Mouse (Mus musculus) adrenal gland, postnatal 14 days (tissue): Measurements from ENCODE around the gene Cpsf2. TPM values are rescaled to one million over a fixed set of nuclear protein-coding genes. Genes with fewer than 3 reads are reported as not detected.
A peak's percentile ranks its signal among the peaks of the same experiment; 100 is the strongest.

ENCODE experiments used
- DNase-seq: peaks from one replicate; pipeline ENCODE4 v3.0.0; 2021; ENCODE audit warnings: mixed read lengths
- total RNA-seq: library from RNA; stranded (reverse); gene quantifications from 2 replicates; pipeline ENCODE4 v1.2.3, GENCODE M21; 2021

Cpsf2 gene
- total RNA-seq, 1 experiment from 2014 or later: 30.5 TPM

GRCm38 (mm10) chr12:101980266-101980665 lies 4.5 kb downstream of the Cpsf2 start:
- no peak for DNase-seq

- no peak for DNase-seq
Measured at GRCm38 (mm10) chr12:101981559-101981958, 5.8 kb downstream of the Cpsf2 start.

GRCm38 (mm10) chr12:101982977-101983376 lies 7.2 kb downstream of the Cpsf2 start:
- DNase-seq: peak; percentile 27

GRCm38 (mm10) chr12:101985110-101985509 lies 9.3 kb downstream of the Cpsf2 start:
- DNase-seq: no peak

GRCm38 (mm10) chr12:101987659-101988058 lies 11.9 kb downstream of the Cpsf2 start:
- DNase-seq: no peak

GRCm38 (mm10) chr12:101994576-101995467 lies 19.0 kb downstream of the Cpsf2 start:
- no peak for DNase-seq

GRCm38 (mm10) chr12:101998929-101999328 lies 23.1 kb downstream of the Cpsf2 start:
- no peak for DNase-seq

- no peak for DNase-seq
Measured at GRCm38 (mm10) chr12:102000785-102001184, 25.0 kb downstream of the Cpsf2 start.

GRCm38 (mm10) chr12:102008111-102008977 lies 32.6 kb downstream of the Cpsf2 start:
- DNase-seq: no peak

- no peak for DNase-seq
Measured at GRCm38 (mm10) chr12:102009551-102009950, 33.8 kb downstream of the Cpsf2 start.

GRCm38 (mm10) chr12:102014411-102014810 lies 38.6 kb downstream of the Cpsf2 start:
- no peak for DNase-seq

GRCm38 (mm10) chr12:102015127-102015526 lies 39.3 kb downstream of the Cpsf2 start:
- no peak for DNase-seq

- DNase-seq: no peak
Measured at GRCm38 (mm10) chr12:102021923-102022322, 46.1 kb downstream of the Cpsf2 start.

- DNase-seq: no peak
Measured at GRCm38 (mm10) chr12:102029184-102029583, 53.4 kb downstream of the Cpsf2 start.

- no peak for DNase-seq
Measured at GRCm38 (mm10) chr12:102029892-102030446, 54.2 kb downstream of the Cpsf2 start.

GRCm38 (mm10) chr12:102034934-102035333 lies 59.1 kb downstream of the Cpsf2 start:
- no peak for DNase-seq

GRCm38 (mm10) chr12:102039861-102040260 lies 64.1 kb downstream of the Cpsf2 start:
- no peak for DNase-seq

- no peak for DNase-seq
Measured at GRCm38 (mm10) chr12:102041699-102042098, 65.9 kb downstream of the Cpsf2 start.

- no peak for DNase-seq
Measured at GRCm38 (mm10) chr12:102042247-102042646, 66.5 kb downstream of the Cpsf2 start.

GRCm38 (mm10) chr12:102043840-102044239 lies 68.1 kb downstream of the Cpsf2 start:
- peak; percentile 33 for DNase-seq

- no peak for DNase-seq
Measured at GRCm38 (mm10) chr12:102054155-102054554, 78.4 kb downstream of the Cpsf2 start.

- DNase-seq: no peak
Measured at GRCm38 (mm10) chr12:102055758-102056157, 80.0 kb downstream of the Cpsf2 start.
